Mouse (Mus musculus): ENCODE data around the gene Mthfd2l. TPM values are rescaled to one million over a fixed set of nuclear protein-coding genes. Genes with fewer than 3 reads are reported as not detected.

Gene Mthfd2l
- polyA plus RNA-seq, 1 experiment from 2014 or later: 25.2 TPM

- ATAC-seq (replicated peaks; ENCODE audit: extremely low read depth, insufficient read depth, low FRiP score): no peak
- Histone ChIP-seq H3K4me1 (ENCODE audit: control insufficient read depth, insufficient read depth, low read length) (no peaks in the 10 kb centered on the region), H3K27me3 (ENCODE audit: control insufficient read depth, insufficient read depth, low read length) (no peaks in the 10 kb centered on the region; the same call in 1 of the 2 replicates), H3K9me3 (replicated peaks; ENCODE audit: control insufficient read depth, low read length) (no peaks in the 10 kb centered on the region), H3K4me2 (ENCODE audit: low read depth, low read length) (no peak overlapping the region), H3K36me3 (ENCODE audit: control insufficient read depth, insufficient read depth) (no peaks in the 10 kb centered on the region), H3K9ac (ENCODE audit: low read length) (no peak overlapping the region), H3K4me3 (ENCODE audit: low read length) (no peak overlapping the region), H3K27ac (ENCODE audit: low read length) (no peak overlapping the region)
- 34% methylated on average over 1 of the region's 1 CpGs for WGBS
Observed at GRCm38 (mm10) chr5:91027840-91028239, 96.9 kb downstream of the Mthfd2l start.

- Histone ChIP-seq H3K9ac (ENCODE audit: low read length) (no peak overlapping the region), H3K27ac (ENCODE audit: low read length) (no peak overlapping the region), H3K4me2 (ENCODE audit: low read depth, low read length) (no peak overlapping the region), H3K9me3 (replicated peaks; ENCODE audit: control insufficient read depth, low read length) (no peaks in the 10 kb centered on the region), H3K4me1 (ENCODE audit: control insufficient read depth, insufficient read depth, low read length) (no peaks in the 10 kb centered on the region), H3K36me3 (ENCODE audit: control insufficient read depth, insufficient read depth) (no peaks in the 10 kb centered on the region), H3K4me3 (ENCODE audit: low read length) (no peak overlapping the region), H3K27me3 (ENCODE audit: control insufficient read depth, insufficient read depth, low read length) (no peaks in the 10 kb centered on the region; the same call in 1 of the 2 replicates)
- no peak for ATAC-seq (replicated peaks; ENCODE audit: extremely low read depth, insufficient read depth, low FRiP score)
- 72% methylated on average over 2 of the region's 2 CpGs for WGBS
Observed at GRCm38 (mm10) chr5:91030629-91031028, 99.7 kb downstream of the Mthfd2l start.

- 65% methylated on average over 2 of the region's 2 CpGs for WGBS
- H3K4me2 ChIP-seq (ENCODE audit: low read depth, low read length): no peak overlapping the region
- H3K36me3 ChIP-seq (ENCODE audit: control insufficient read depth, insufficient read depth): no peaks in the 10 kb centered on the region
- 0 out of 2 replicates have a peak, but pooled peaks cover 2% of the 10 kb centered on the region for H3K4me1 ChIP-seq (ENCODE audit: control insufficient read depth, insufficient read depth, low read length)
- H3K27me3 ChIP-seq (ENCODE audit: control insufficient read depth, insufficient read depth, low read length): no peaks in the 10 kb centered on the region
- no peaks in the 10 kb centered on the region for H3K9me3 ChIP-seq (replicated peaks; ENCODE audit: control insufficient read depth, low read length)
- ATAC-seq (replicated peaks; ENCODE audit: extremely low read depth, insufficient read depth, low FRiP score): no peak
- H3K9ac ChIP-seq (ENCODE audit: low read length): no peak overlapping the region
- no peak overlapping the region for H3K4me3 ChIP-seq (ENCODE audit: low read length)
- no peak overlapping the region for H3K27ac ChIP-seq (ENCODE audit: low read length)
Observed at GRCm38 (mm10) chr5:91035341-91035740, 104.4 kb downstream of the Mthfd2l start.

GRCm38 (mm10) chr5:91036628-91037027, 105.7 kb downstream of the Mthfd2l start:
- H3K36me3 ChIP-seq (ENCODE audit: control insufficient read depth, insufficient read depth): no peaks in the 10 kb centered on the region
- H3K4me3 ChIP-seq (ENCODE audit: low read length): no peak overlapping the region
- no peak overlapping the region for H3K9ac ChIP-seq (ENCODE audit: low read length)
- no peaks in the 10 kb centered on the region for H3K27me3 ChIP-seq (ENCODE audit: control insufficient read depth, insufficient read depth, low read length)
- 0 out of 2 replicates have a peak, but pooled peaks cover 2% of the 10 kb centered on the region for H3K4me1 ChIP-seq (ENCODE audit: control insufficient read depth, insufficient read depth, low read length)
- WGBS: 77% methylated on average over 4 of the region's 4 CpGs
- no peak for ATAC-seq (replicated peaks; ENCODE audit: extremely low read depth, insufficient read depth, low FRiP score)
- no peak overlapping the region for H3K4me2 ChIP-seq (ENCODE audit: low read depth, low read length)
- H3K27ac ChIP-seq (ENCODE audit: low read length): no peak overlapping the region
- no peaks in the 10 kb centered on the region for H3K9me3 ChIP-seq (replicated peaks; ENCODE audit: control insufficient read depth, low read length)

GRCm38 (mm10) chr5:91037756-91038155, 106.8 kb downstream of the Mthfd2l start:
- Histone ChIP-seq H3K4me3 (ENCODE audit: low read length) (no peak overlapping the region), H3K27me3 (ENCODE audit: control insufficient read depth, insufficient read depth, low read length) (no peaks in the 10 kb centered on the region), H3K27ac (ENCODE audit: low read length) (no peak overlapping the region), H3K4me1 (ENCODE audit: control insufficient read depth, insufficient read depth, low read length) (0 out of 2 replicates have a peak, but pooled peaks cover 2% of the 10 kb centered on the region), H3K36me3 (ENCODE audit: control insufficient read depth, insufficient read depth) (no peaks in the 10 kb centered on the region), H3K9ac (ENCODE audit: low read length) (no peak overlapping the region), H3K4me2 (ENCODE audit: low read depth, low read length) (no peak overlapping the region), H3K9me3 (replicated peaks; ENCODE audit: control insufficient read depth, low read length) (no peaks in the 10 kb centered on the region)
- WGBS: 52% methylated on average over 2 of the region's 2 CpGs
- ATAC-seq (replicated peaks; ENCODE audit: extremely low read depth, insufficient read depth, low FRiP score): no peak

GRCm38 (mm10) chr5:91038547-91038946, 107.6 kb downstream of the Mthfd2l start:
- no peak overlapping the region for H3K9ac ChIP-seq (ENCODE audit: low read length)
- ATAC-seq (replicated peaks; ENCODE audit: extremely low read depth, insufficient read depth, low FRiP score): no peak
- no peaks in the 10 kb centered on the region for H3K9me3 ChIP-seq (replicated peaks; ENCODE audit: control insufficient read depth, low read length)
- H3K4me3 ChIP-seq (ENCODE audit: low read length): no peak overlapping the region
- H3K27me3 ChIP-seq (ENCODE audit: control insufficient read depth, insufficient read depth, low read length): no peaks in the 10 kb centered on the region
- H3K4me1 ChIP-seq (ENCODE audit: control insufficient read depth, insufficient read depth, low read length): 0 out of 2 replicates have a peak, but pooled peaks cover 2% of the 10 kb centered on the region
- no peak overlapping the region for H3K27ac ChIP-seq (ENCODE audit: low read length)
- 30% methylated on average over 2 of the region's 2 CpGs for WGBS
- H3K36me3 ChIP-seq (ENCODE audit: control insufficient read depth, insufficient read depth): no peaks in the 10 kb centered on the region
- no peak overlapping the region for H3K4me2 ChIP-seq (ENCODE audit: low read depth, low read length)

- Histone ChIP-seq H3K9ac (ENCODE audit: low read length) (no peak overlapping the region), H3K27me3 (ENCODE audit: control insufficient read depth, insufficient read depth, low read length) (no peaks in the 10 kb centered on the region), H3K4me1 (ENCODE audit: control insufficient read depth, insufficient read depth, low read length) (0 out of 2 replicates have a peak, but pooled peaks cover 2% of the 10 kb centered on the region), H3K36me3 (ENCODE audit: control insufficient read depth, insufficient read depth) (no peaks in the 10 kb centered on the region), H3K27ac (ENCODE audit: low read length) (no peak overlapping the region), H3K9me3 (replicated peaks; ENCODE audit: control insufficient read depth, low read length) (no peaks in the 10 kb centered on the region), H3K4me2 (ENCODE audit: low read depth, low read length) (no peak overlapping the region), H3K4me3 (ENCODE audit: low read length) (no peak overlapping the region)
- ATAC-seq (replicated peaks; ENCODE audit: extremely low read depth, insufficient read depth, low FRiP score): no peak
- 75% methylated on average over 2 of the region's 2 CpGs for WGBS
Observed at GRCm38 (mm10) chr5:91038963-91039362, 108.0 kb downstream of the Mthfd2l start.

GRCm38 (mm10) chr5:91047987-91048386, 117.1 kb downstream of the Mthfd2l start:
- ATAC-seq (replicated peaks; ENCODE audit: extremely low read depth, insufficient read depth, low FRiP score): no peak
- H3K27me3 ChIP-seq (ENCODE audit: control insufficient read depth, insufficient read depth, low read length): no peaks in the 10 kb centered on the region
- no peaks in the 10 kb centered on the region for H3K9me3 ChIP-seq (replicated peaks; ENCODE audit: control insufficient read depth, low read length)
- no peak overlapping the region for H3K4me3 ChIP-seq (ENCODE audit: low read length)
- no peaks in the 10 kb centered on the region for H3K4me1 ChIP-seq (ENCODE audit: control insufficient read depth, insufficient read depth, low read length)
- H3K9ac ChIP-seq (ENCODE audit: low read length): no peak overlapping the region
- 68% methylated on average over 6 of the region's 6 CpGs for WGBS
- H3K27ac ChIP-seq (ENCODE audit: low read length): no peak overlapping the region
- no peak overlapping the region for H3K4me2 ChIP-seq (ENCODE audit: low read depth, low read length)
- no peaks in the 10 kb centered on the region for H3K36me3 ChIP-seq (ENCODE audit: control insufficient read depth, insufficient read depth)

- 69% methylated on average over 8 of the region's 8 CpGs for WGBS
- H3K36me3 ChIP-seq (ENCODE audit: control insufficient read depth, insufficient read depth): no peaks in the 10 kb centered on the region
- H3K4me2 ChIP-seq (ENCODE audit: low read depth, low read length): no peak overlapping the region
- H3K27ac ChIP-seq (ENCODE audit: low read length): no peak overlapping the region
- H3K4me1 ChIP-seq (ENCODE audit: control insufficient read depth, insufficient read depth, low read length): no peaks in the 10 kb centered on the region
- no peak overlapping the region for H3K9ac ChIP-seq (ENCODE audit: low read length)
- H3K27me3 ChIP-seq (ENCODE audit: control insufficient read depth, insufficient read depth, low read length): no peaks in the 10 kb centered on the region
- H3K4me3 ChIP-seq (ENCODE audit: low read length): no peak overlapping the region
- H3K9me3 ChIP-seq (replicated peaks; ENCODE audit: control insufficient read depth, low read length): no peaks in the 10 kb centered on the region
- no peak for ATAC-seq (replicated peaks; ENCODE audit: extremely low read depth, insufficient read depth, low FRiP score)
Observed at GRCm38 (mm10) chr5:91048397-91048796, 117.5 kb downstream of the Mthfd2l start.

Data from heart, embryonic 16.5 days (tissue).